Mouse (Mus musculus) frontal cortex, adult 2 months (tissue): ENCODE measurements around the gene Eif2b4. TPM values are rescaled to one million over a fixed set of nuclear protein-coding genes. Genes with fewer than 3 reads are reported as not detected.
"Not testable (repeated sequence)": the region's sequence is repeated elsewhere in the genome, so short reads cannot be mapped to it uniquely, and the experiment has no call there.

Experiments
- DNase-seq, 2 experiments: peaks; one replicate each; pipeline ENCODE4 v3.0.0; 2022; ENCODE audit warnings: low spot score in 1 of 2; ENCODE audit errors: extremely low spot score in 1 of 2
- polyA plus RNA-seq: library from polyadenylated mRNA; depleted of rRNA; stranded (reverse); fragments of >200 nt; gene quantifications from 2 replicates; pipeline ENCODE4 v1.2.3, GENCODE M21; 2012; rRNA removed

The Eif2b4 gene
- 50.6 and 63.3 TPM in 2 replicates for polyA plus RNA-seq

- peak; percentile 99 to 100 for DNase-seq
These were observed at the start of gene Eif2b4, which contains the start of gene Snx17 for GRCm38 (mm10) chr5:31192939-31193630. Gene Eif2b4, minus strand, starts transcription at chr5:31193430. Gene Snx17, plus strand, starts transcription at chr5:31193227.

GRCm38 (mm10) chr5:31242191-31242590 is 49.0 kb upstream of the Eif2b4 start:
- DNase-seq = no peak

- no peak for DNase-seq
These were observed 48.3 kb upstream of the Eif2b4 start for GRCm38 (mm10) chr5:31241522-31242034.

GRCm38 (mm10) chr5:31240637-31241521 is 47.6 kb upstream of the Eif2b4 start, which contains the start of the genes Nrbp1 and Gm9970:
Gene Nrbp1, plus strand, starts transcription at chr5:31240864.
Gene Gm9970, minus strand, starts transcription at chr5:31241232.
- peak; percentile 91 to 95 for DNase-seq

GRCm38 (mm10) chr5:31226641-31227040 is 33.4 kb upstream of the Eif2b4 start:
- DNase-seq = no peak

- DNase-seq = no peak
These were observed 29.5 kb upstream of the Eif2b4 start for GRCm38 (mm10) chr5:31222696-31223095.

- DNase-seq = no peak
These were observed 28.2 kb upstream of the Eif2b4 start for GRCm38 (mm10) chr5:31221304-31221945.

GRCm38 (mm10) chr5:31220448-31221303 is 27.4 kb upstream of the Eif2b4 start, which contains the start of gene Ppm1g:
Gene Ppm1g, minus strand, starts transcription at chr5:31220687.
- DNase-seq = peak; percentile 87 to 96

- peak in 1 of 2 experiments; percentile 50 for DNase-seq
These were observed 26.7 kb upstream of the Eif2b4 start for GRCm38 (mm10) chr5:31219911-31220447.

GRCm38 (mm10) chr5:31219474-31219873 is 26.2 kb upstream of the Eif2b4 start:
- DNase-seq = no peak

GRCm38 (mm10) chr5:31219070-31219469 is 25.8 kb upstream of the Eif2b4 start:
- DNase-seq = no peak

GRCm38 (mm10) chr5:31218294-31218693 is 25.1 kb upstream of the Eif2b4 start:
- DNase-seq = no peak

- DNase-seq = not testable (repeated sequence)
These were observed 23.3 kb upstream of the Eif2b4 start for GRCm38 (mm10) chr5:31216554-31216953.

- no peak for DNase-seq
These were observed 11.2 kb upstream of the Eif2b4 start for GRCm38 (mm10) chr5:31204421-31204820.

- DNase-seq = no peak
These were observed 10.6 kb upstream of the Eif2b4 start for GRCm38 (mm10) chr5:31203866-31204265.

- no peak for DNase-seq
These were observed 9.7 kb upstream of the Eif2b4 start for GRCm38 (mm10) chr5:31202933-31203332.

- peak; percentile 98 to 99 for DNase-seq
These were observed 8.7 kb upstream of the Eif2b4 start, which contains the start of gene Zfp513 for GRCm38 (mm10) chr5:31201742-31202590. Gene Zfp513, minus strand, starts transcription at chr5:31202303.

GRCm38 (mm10) chr5:31201042-31201741 is 8.0 kb upstream of the Eif2b4 start:
- no peak for DNase-seq
